Mouse (Mus musculus): ENCODE data around the gene Slc9a4. TPM values are rescaled to one million over a fixed set of nuclear protein-coding genes. Genes with fewer than 3 reads are reported as not detected.

Slc9a4 gene
- polyA plus RNA-seq (2021; fragmentation: Nextera tagmentation), result 3.1 and 3.2 TPM in 2 replicates
- long read RNA-seq, experiment 1, transcript Slc9a4-201 (12 exons, 3,962 nt), result major isoform, 5 of 12 reads
- long read RNA-seq, experiment 1, partial matches to known transcripts, result 3 of 12 reads
- long read RNA-seq, experiment 1, other reads (novel, unspliced or antisense), result 3 of 12 reads
- long read RNA-seq, experiment 2, transcript Slc9a4-201 (12 exons, 3,962 nt), result major isoform, 20 of 41 reads
- long read RNA-seq, experiment 2, partial matches to known transcripts, result 14 of 41 reads
- long read RNA-seq, experiment 2, other reads (novel, unspliced or antisense), result 7 of 41 reads

DNA sequence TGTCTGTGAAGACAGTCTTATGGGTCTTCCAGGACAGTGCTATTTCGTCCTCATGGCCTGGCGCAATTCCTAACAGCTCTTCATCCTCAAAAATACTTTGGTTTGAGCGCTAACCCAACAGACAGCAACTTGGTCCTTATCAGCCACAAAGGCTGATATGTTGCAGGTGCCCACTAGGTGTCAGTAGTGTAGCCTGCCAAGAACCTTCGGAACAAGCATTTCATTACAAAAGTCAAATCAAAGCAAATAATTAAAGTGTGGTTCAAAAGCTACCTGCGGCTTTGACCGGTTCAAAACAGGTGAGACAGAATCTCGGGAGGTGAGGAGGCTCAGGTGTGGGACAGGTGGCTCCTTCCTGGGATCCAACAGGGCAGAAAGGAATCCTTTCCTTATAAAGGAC, at the start of gene Slc9a4:
Slc9a4 (plus strand) TSS at position 298 of the 400 bp plus-strand sequence.

Other genes with a start within 250 kb of the Slc9a4 start
- 0.04 and 0.16 TPM in 2 replicates for gene Il1rl1, start 150.5 kb upstream of the Slc9a4 start, polyA plus RNA-seq (2021; fragmentation: Nextera tagmentation)
- not detected in 2 replicates for gene Il18r1, start 114.5 kb upstream of the Slc9a4 start, polyA plus RNA-seq (2021; fragmentation: Nextera tagmentation)
- gene Il18rap, start 64.7 kb upstream of the Slc9a4 start, polyA plus RNA-seq (2021; fragmentation: Nextera tagmentation), result 0.04 TPM in 1 of 2 replicates, not detected in the other
- gene Slc9a2, start 100.5 kb downstream of the Slc9a4 start, polyA plus RNA-seq (2021; fragmentation: Nextera tagmentation), result 2.2 and 2.5 TPM in 2 replicates
- gene Mfsd9, start 210.6 kb downstream of the Slc9a4 start, polyA plus RNA-seq (2021; fragmentation: Nextera tagmentation), result 2.3 and 3.0 TPM in 2 replicates
- 0.08 and 0.11 TPM in 2 replicates for gene Tmem182, start 225.5 kb downstream of the Slc9a4 start, polyA plus RNA-seq (2021; fragmentation: Nextera tagmentation)

Data from layer of hippocampus, adult 6 months (tissue).